Mouse (Mus musculus): ENCODE data around the gene B3gnt5. TPM values are rescaled to one million over a fixed set of nuclear protein-coding genes. Genes with fewer than 3 reads are reported as not detected.

The B3gnt5 gene
- polyA plus RNA-seq, 1 experiment from 2014 or later, result 3.4 TPM

- no peak overlapping the region for H3K27ac ChIP-seq (ENCODE audit: low read length)
- no peaks in the 10 kb centered on the region for H3K27me3 ChIP-seq (replicated peaks; ENCODE audit: insufficient read depth, low read length)
- no peak overlapping the region for H3K9ac ChIP-seq (replicated peaks; ENCODE audit: low read depth)
- no peak overlapping the region for H3K4me3 ChIP-seq (ENCODE audit: low read depth, low read length)
- H3K36me3 ChIP-seq (ENCODE audit: insufficient read depth, low read length), result no peaks in the 10 kb centered on the region; the same call in 1 of the 2 replicates
- no peaks in the 10 kb centered on the region; the same call in 1 of the 2 replicates for H3K9me3 ChIP-seq (ENCODE audit: low read length)
- DNase-seq (ENCODE audit: low spot score) (no peak), ATAC-seq (no peak)
- no peaks in the 10 kb centered on the region for H3K4me1 ChIP-seq (ENCODE audit: insufficient read depth, low read depth, low read length)
- H3K4me2 ChIP-seq (replicated peaks; ENCODE audit: low read depth, low read length), result no peak overlapping the region
- WGBS, result 99% methylated on average over 3 of the region's 3 CpGs
- TF ChIP-seq CTCF (IDR thresholded peaks at IDR 0.05) (0 out of 2 replicates have a peak, but pooled peaks have one; percentile 8), EP300 (IDR thresholded peaks at IDR 0.05) (no peak)
Measured at GRCm38 (mm10) chr16:19766107-19766506, 6.1 kb downstream of the B3gnt5 start.

- no peak for DNase-seq (ENCODE audit: low spot score)
- 88% methylated on average over 5 of the region's 5 CpGs for WGBS
- TF ChIP-seq EP300 (IDR thresholded peaks at IDR 0.05) (no peak), CTCF (IDR thresholded peaks at IDR 0.05) (no peak)
- H3K27me3 ChIP-seq (replicated peaks; ENCODE audit: insufficient read depth, low read length), result no peaks in the 10 kb centered on the region
- ATAC-seq, result no peak
- no peaks in the 10 kb centered on the region; the same call in 1 of the 2 replicates for H3K36me3 ChIP-seq (ENCODE audit: insufficient read depth, low read length)
- H3K27ac ChIP-seq (ENCODE audit: low read length), result no peak overlapping the region
- no peak overlapping the region for H3K9ac ChIP-seq (replicated peaks; ENCODE audit: low read depth)
- no peak overlapping the region for H3K4me3 ChIP-seq (ENCODE audit: low read depth, low read length)
- H3K4me2 ChIP-seq (replicated peaks; ENCODE audit: low read depth, low read length), result no peak overlapping the region
- H3K4me1 ChIP-seq (ENCODE audit: insufficient read depth, low read depth, low read length), result no peaks in the 10 kb centered on the region
- H3K9me3 ChIP-seq (ENCODE audit: low read length), result no peaks in the 10 kb centered on the region; the same call in 1 of the 2 replicates
Measured at GRCm38 (mm10) chr16:19768046-19768445, 8.0 kb downstream of the B3gnt5 start.

- no peak overlapping the region for H3K27ac ChIP-seq (ENCODE audit: low read length)
- ATAC-seq (no peak), DNase-seq (ENCODE audit: low spot score) (no peak)
- H3K4me3 ChIP-seq (ENCODE audit: low read depth, low read length), result no peak overlapping the region
- no peaks in the 10 kb centered on the region for H3K27me3 ChIP-seq (replicated peaks; ENCODE audit: insufficient read depth, low read length)
- no peak overlapping the region for H3K4me2 ChIP-seq (replicated peaks; ENCODE audit: low read depth, low read length)
- H3K9me3 ChIP-seq (ENCODE audit: low read length), result no peaks in the 10 kb centered on the region
- H3K4me1 ChIP-seq (ENCODE audit: insufficient read depth, low read depth, low read length), result no peaks in the 10 kb centered on the region
- no peaks in the 10 kb centered on the region for H3K36me3 ChIP-seq (ENCODE audit: insufficient read depth, low read length)
- no peak overlapping the region for H3K9ac ChIP-seq (replicated peaks; ENCODE audit: low read depth)
- TF ChIP-seq EP300 (IDR thresholded peaks at IDR 0.05), result no peak
- no peak for TF ChIP-seq CTCF (IDR thresholded peaks at IDR 0.05)
Measured at GRCm38 (mm10) chr16:19772013-19772412, 12.0 kb downstream of the B3gnt5 start.

DNA sequence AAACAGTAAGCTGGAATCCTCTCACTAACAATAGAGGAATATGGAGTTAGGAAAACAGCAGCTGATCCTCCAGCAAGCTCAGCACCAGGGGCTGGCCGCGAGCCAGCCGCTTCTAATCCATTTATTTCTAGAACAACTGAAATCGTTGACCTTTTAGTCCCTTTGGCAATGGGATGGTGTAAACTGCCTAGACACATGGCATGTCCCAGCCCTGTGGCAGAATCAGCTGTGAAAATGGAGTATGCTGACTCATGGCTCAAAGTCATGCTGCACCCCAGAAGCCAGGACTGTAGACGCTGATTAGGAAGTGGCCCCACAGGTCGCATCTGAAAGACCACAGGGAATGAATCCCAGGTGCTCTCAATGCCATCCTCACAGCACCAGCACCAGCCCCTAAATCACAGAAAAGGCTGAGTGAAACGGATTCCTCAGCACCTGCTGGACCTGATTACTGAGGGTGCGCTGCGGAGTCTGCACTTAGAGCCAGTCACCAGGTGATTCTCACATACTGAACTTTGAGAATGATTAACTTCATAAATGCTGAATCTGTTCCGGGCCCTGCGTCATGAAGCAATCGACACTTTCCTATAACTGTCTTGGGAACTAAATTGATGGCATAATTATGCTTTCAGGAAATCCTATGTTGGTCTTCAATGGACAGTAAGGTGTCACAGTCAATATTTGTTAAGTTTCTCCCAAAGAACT is 26.5 kb downstream of the B3gnt5 start:
- Histone ChIP-seq H3K9ac (replicated peaks; ENCODE audit: low read depth) (no peak overlapping the region), H3K4me2 (replicated peaks; ENCODE audit: low read depth, low read length) (no peak overlapping the region), H3K36me3 (ENCODE audit: insufficient read depth, low read length) (no peaks in the 10 kb centered on the region), H3K9me3 (ENCODE audit: low read length) (no peaks in the 10 kb centered on the region), H3K27me3 (replicated peaks; ENCODE audit: insufficient read depth, low read length) (no peaks in the 10 kb centered on the region), H3K4me3 (ENCODE audit: low read depth, low read length) (no peak overlapping the region), H3K27ac (ENCODE audit: low read length) (no peak overlapping the region), H3K4me1 (ENCODE audit: insufficient read depth, low read depth, low read length) (no peaks in the 10 kb centered on the region)
- 63% methylated on average over 12 of the region's 12 CpGs for WGBS
- DNase-seq (ENCODE audit: low spot score), result no peak
- no peak for TF ChIP-seq CTCF (IDR thresholded peaks at IDR 0.05)
- no peak for TF ChIP-seq EP300 (IDR thresholded peaks at IDR 0.05)
- no peak for ATAC-seq

- no peaks in the 10 kb centered on the region for H3K4me1 ChIP-seq (ENCODE audit: insufficient read depth, low read depth, low read length)
- H3K9ac ChIP-seq (replicated peaks; ENCODE audit: low read depth), result no peak overlapping the region
- ATAC-seq (no peak), DNase-seq (ENCODE audit: low spot score) (no peak)
- no peaks in the 10 kb centered on the region for H3K36me3 ChIP-seq (ENCODE audit: insufficient read depth, low read length)
- TF ChIP-seq EP300 (IDR thresholded peaks at IDR 0.05), result no peak
- no peak for TF ChIP-seq CTCF (IDR thresholded peaks at IDR 0.05)
- H3K9me3 ChIP-seq (ENCODE audit: low read length), result no peaks in the 10 kb centered on the region
- WGBS, result 73% methylated on average over 2 of the region's 2 CpGs
- H3K27me3 ChIP-seq (replicated peaks; ENCODE audit: insufficient read depth, low read length), result no peaks in the 10 kb centered on the region
- H3K4me3 ChIP-seq (ENCODE audit: low read depth, low read length), result no peak overlapping the region
- no peak overlapping the region for H3K27ac ChIP-seq (ENCODE audit: low read length)
- no peak overlapping the region for H3K4me2 ChIP-seq (replicated peaks; ENCODE audit: low read depth, low read length)
Measured at GRCm38 (mm10) chr16:19789914-19790313, 29.9 kb downstream of the B3gnt5 start.

DNA sequence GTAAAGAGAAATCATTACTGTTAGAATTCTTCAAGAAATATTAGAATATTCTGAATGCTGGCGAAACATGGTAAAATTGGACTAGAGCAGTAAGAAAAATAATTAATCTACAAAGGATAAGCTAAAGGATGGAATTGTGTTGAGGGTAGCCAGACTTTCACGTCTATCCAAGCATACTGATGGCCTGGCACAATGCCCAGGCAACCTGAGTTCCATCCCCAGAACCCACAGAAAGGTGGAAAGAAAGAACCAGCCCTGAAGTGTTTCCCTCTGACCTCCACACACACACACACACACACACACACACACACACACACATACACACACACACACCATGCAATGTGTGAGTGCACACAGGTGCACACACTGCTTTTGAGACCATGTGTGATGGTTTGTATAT is 58.8 kb downstream of the B3gnt5 start:
- Histone ChIP-seq H3K36me3 (ENCODE audit: insufficient read depth, low read length) (no peaks in the 10 kb centered on the region), H3K9me3 (ENCODE audit: low read length) (no peaks in the 10 kb centered on the region), H3K9ac (replicated peaks; ENCODE audit: low read depth) (no peak overlapping the region), H3K27ac (ENCODE audit: low read length) (no peak overlapping the region), H3K27me3 (replicated peaks; ENCODE audit: insufficient read depth, low read length) (no peaks in the 10 kb centered on the region), H3K4me3 (ENCODE audit: low read depth, low read length) (no peak overlapping the region), H3K4me2 (replicated peaks; ENCODE audit: low read depth, low read length) (no peak overlapping the region), H3K4me1 (ENCODE audit: insufficient read depth, low read depth, low read length) (no peaks in the 10 kb centered on the region)
- DNase-seq (ENCODE audit: low spot score) (no peak), ATAC-seq (no peak)
- 50% methylated on average over 2 of the region's 2 CpGs for WGBS
- no peak for TF ChIP-seq CTCF (IDR thresholded peaks at IDR 0.05)
- TF ChIP-seq EP300 (IDR thresholded peaks at IDR 0.05), result no peak

Other genes with a start within 250 kb of the B3gnt5 start
- not detected in 2 replicates for gene Olfr167, start 237.9 kb upstream of the B3gnt5 start, polyA plus RNA-seq (2015; fragmentation: Nextera tagmentation; extraction: Ambion mirVana)
- gene Olfr168, start 224.7 kb upstream of the B3gnt5 start, polyA plus RNA-seq (2015; fragmentation: Nextera tagmentation; extraction: Ambion mirVana), result not detected in 2 replicates
- gene Olfr169, start 188.4 kb upstream of the B3gnt5 start, polyA plus RNA-seq (2015; fragmentation: Nextera tagmentation; extraction: Ambion mirVana), result not detected in 2 replicates
- gene Olfr170, start 148.3 kb upstream of the B3gnt5 start, polyA plus RNA-seq (2015; fragmentation: Nextera tagmentation; extraction: Ambion mirVana), result not detected in 2 replicates
- gene Olfr171, start 130.3 kb upstream of the B3gnt5 start, polyA plus RNA-seq (2015; fragmentation: Nextera tagmentation; extraction: Ambion mirVana), result 0.19 TPM in 1 of 2 replicates, not detected in the other
- 145 and 188 TPM in 2 replicates for gene Lamp3, start 53.8 kb upstream of the B3gnt5 start, polyA plus RNA-seq (2015; fragmentation: Nextera tagmentation; extraction: Ambion mirVana)
- 7.7 and 10.0 TPM in 2 replicates for gene Klhl6, start 222.8 kb downstream of the B3gnt5 start, polyA plus RNA-seq (2015; fragmentation: Nextera tagmentation; extraction: Ambion mirVana)

Measured in lung, postnatal 0 days (tissue).